Mouse (Mus musculus) stomach, adult 2 months (tissue): ENCODE data around the gene F2rl1. TPM values are rescaled to one million over a fixed set of nuclear protein-coding genes. Genes with fewer than 3 reads are reported as not detected.

Experiments used
- polyA plus RNA-seq: library from polyadenylated mRNA; depleted of rRNA; stranded (reverse); fragments of >200 nt; gene quantifications from 2 replicates; pipeline ENCODE4 v1.2.3, GENCODE M21; 2012; rRNA removed

Gene F2rl1
- polyA plus RNA-seq, result 9.7 and 11.6 TPM in 2 replicates

DNA sequence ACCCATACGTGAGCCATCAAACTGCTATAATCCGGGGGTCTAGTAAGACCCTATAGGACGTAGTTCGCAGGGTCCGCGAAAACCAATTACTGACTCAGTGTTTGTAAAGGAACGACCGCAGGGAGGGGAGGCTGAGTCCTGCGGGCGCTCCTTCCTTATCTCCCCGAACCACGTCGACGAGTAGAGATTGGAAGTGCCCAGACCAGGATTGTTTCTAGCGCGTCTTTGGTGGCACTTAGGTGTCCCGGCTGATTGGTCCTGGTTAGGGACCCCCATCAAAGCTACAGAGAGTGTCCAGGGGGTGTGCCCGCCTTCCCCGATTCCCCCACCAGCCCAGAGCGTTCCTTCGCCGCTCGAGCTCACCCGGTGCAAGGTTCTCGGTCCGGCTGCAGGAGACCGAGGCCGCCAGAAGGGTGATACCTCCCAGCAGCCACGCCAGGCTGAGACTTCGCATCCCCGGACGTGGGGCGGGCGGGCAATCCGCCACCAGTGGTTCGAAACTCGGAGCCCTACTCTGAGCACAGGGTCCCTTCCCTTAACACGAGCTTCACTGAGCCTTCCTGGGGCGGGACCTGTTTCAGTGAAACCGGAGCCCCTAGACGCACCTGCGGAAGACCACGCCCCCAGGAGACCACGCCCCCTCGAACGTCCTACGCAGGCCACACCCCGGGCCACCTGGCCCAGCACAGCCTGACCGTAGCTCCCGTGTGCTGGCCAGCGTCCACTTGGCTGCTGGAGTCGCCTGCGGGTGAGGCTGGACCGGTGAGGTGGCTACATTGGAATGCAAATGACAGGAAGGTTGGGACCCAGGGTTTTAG lies at the start of gene F2rl1:
TSS of gene F2rl1 (minus strand) at position 554 of the 818 bp plus-strand sequence.

DNA sequence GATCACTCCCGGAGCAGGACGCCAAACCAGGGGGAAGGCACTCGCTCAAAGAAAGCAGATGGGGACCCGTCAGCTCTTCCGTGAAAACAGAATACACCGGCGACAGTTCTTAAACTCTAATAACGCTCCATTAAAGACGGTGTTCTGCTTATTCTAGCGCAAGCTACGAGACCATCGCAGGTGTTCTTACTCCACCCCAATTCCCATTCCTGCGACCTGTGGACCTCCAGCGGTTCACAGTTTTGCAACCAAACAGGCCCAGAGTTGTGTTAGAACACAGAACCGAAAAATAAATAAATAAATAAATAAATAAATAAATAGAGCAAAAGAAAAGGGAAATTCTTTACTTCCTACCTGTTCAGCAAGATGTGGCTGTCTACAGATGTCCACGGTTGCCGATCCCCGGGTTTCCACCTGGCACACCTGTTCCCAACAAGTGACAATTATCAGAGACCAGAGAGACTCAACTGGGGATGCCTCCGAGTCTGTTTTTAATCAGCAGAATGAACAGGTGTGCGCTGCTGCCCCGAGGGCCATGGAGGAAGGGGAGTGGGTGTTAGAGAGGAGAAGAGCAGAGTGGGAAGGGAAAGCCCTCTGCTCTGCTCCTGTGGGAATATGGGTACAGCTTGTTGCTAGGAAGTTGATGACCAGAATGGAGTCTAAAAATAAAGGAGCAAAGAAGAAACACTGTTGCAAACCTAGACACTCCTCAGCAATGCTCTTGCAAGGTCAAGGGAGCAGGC lies 46.2 kb downstream of the F2rl1 start, which contains the start of gene S100z:
TSS of gene S100z (minus strand) at position 51 of the 743 bp plus-strand sequence.

Other genes starting within 250 kb of the F2rl1 start
- 7.2 and 10.8 TPM in 2 replicates for gene Zbed3, start 201.6 kb downstream of the F2rl1 start, polyA plus RNA-seq
- 6.1 and 10.1 TPM in 2 replicates for gene Aggf1, start 149.9 kb downstream of the F2rl1 start, polyA plus RNA-seq
- not detected in 2 replicates for gene Crhbp, start 80.3 kb downstream of the F2rl1 start, polyA plus RNA-seq
- gene S100z, start 46.5 kb downstream of the F2rl1 start, polyA plus RNA-seq, result not detected in 2 replicates
- 7.2 and 8.9 TPM in 2 replicates for gene F2r, start 93.3 kb upstream of the F2rl1 start, polyA plus RNA-seq
- 0.08 and 0.14 TPM in 2 replicates for gene F2rl2, start 171.6 kb upstream of the F2rl1 start, polyA plus RNA-seq